Mouse (Mus musculus) lung, postnatal 25 days (tissue): ENCODE data around the gene Cox15.

Source experiments
- DNase-seq: peaks from one replicate; pipeline ENCODE4 v3.0.0; 2022; ENCODE audit warnings: low spot score

Cox15 gene

DNA sequence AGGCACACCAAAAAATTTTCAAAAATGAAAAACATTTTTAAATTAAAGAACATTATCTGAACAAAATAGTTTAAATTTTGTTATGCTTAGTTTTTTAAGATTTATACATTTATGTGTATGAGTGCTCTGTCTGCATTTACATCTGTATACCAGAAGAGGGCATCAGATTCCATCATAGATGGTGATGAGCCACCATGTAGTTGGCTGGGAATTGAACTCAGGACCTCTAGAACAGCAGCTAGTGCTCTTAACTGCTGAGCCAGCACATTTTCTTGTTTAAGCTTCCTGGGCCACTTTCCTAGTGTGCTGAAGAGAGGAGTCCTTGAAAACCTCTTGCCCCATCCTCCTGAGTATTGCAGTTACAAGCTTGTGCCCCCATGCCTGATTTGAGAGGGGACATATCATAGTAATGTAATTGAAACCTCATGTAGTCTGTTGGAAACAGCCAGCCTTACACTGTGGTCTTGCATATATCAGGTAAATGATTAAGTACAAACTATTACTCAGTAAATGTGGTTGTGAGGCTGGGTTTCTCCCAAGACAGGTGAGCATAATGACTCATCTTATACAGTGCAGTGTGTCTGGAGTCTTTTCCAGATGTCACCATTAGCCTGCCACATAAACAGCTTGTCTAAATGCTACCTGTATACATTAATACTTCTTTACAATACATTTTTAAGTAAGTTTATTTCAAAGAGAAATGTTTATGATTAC lies 8.9 kb upstream of the Cox15 start:
- no peak for DNase-seq

DNA sequence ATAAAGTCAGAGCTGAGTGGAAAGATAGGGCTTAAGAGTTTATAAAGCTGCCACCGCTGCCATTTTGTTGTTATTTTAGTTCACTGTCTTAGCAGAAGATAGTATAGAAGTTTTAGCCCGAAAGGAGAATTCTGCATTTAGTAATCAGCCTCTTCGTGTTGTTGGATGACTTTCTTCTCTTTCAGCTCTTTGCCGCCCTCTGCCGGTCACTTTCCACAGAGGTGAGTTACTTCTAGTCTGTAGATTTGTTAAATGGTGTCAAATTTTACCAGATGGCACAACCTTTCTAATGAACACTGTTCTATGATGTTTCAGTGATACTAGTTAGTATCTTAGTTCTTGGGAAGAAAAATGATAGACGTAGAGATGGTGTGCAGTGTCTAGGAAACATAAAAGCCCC lies 7.7 kb upstream of the Cox15 start:
- DNase-seq, result peak; percentile 74

DNA sequence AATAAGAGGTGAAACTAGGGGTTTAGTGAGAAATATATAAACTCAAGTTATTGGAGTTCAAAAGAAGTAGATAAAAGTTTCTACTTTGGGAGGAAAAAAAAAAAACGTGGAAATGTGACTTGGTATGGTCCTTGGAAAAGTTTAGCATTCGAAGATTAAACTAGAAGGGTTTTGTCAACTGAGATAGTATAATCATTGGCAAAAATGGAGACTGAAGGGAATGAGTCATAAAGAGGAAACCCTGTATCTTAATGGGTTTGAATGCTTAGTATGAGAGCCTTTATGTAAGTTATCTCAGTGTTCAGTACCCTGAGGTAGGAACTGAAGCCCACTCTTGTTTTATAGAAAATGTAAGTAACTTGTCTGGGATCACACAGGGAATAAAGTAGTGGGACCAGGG lies 2.1 kb upstream of the Cox15 start:
- no peak for DNase-seq

DNA sequence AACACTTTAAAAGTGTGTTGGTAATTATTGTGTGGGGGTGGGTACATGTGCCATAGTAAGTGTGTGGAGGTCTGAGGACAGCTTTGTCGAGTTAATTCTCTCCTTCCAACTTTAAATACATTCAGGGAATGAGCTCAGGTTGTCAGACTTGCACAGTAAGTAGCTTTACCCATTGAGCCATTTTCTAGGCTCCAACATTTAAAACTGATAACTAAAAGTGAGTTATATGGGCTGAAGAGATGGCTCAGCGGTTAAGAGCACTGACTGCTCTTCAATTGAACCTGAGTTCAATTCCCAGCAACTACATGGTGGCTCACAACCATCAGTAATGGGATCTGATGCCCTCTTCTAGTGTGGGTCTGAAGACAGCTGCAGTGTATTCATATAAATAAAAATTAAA lies 1.4 kb upstream of the Cox15 start:
- no peak for DNase-seq

DNA sequence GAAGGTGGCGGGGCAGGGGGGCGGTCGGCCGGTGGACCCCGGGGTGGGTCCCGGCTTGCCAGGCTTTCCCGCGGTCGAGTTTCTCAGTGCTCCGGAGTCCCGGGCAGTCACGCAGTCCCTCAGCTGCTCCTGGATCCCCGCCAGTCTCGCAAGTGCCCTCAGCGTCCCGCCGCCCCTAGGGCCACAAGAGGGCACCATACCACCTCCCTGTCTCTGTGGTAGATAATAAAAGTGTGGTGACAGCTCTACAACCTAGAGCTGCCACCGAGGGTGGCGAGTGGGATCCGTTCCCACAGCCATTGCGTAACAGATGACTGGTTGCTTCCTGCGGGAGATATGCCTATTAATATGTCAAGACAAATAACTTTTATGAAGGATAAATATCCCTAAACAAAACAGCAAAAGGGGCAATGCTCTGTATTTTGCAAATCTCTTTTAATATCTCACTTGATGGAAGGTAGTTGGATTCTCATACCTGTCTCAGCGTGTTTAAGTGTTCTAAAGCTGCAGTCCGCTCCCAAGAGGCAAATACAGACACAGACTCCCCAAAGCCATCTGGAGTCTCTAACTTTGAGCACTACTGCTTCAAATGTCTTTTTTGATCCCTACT lies 531 bp upstream of the Cox15 start:
- peak; percentile 90 for DNase-seq

DNA sequence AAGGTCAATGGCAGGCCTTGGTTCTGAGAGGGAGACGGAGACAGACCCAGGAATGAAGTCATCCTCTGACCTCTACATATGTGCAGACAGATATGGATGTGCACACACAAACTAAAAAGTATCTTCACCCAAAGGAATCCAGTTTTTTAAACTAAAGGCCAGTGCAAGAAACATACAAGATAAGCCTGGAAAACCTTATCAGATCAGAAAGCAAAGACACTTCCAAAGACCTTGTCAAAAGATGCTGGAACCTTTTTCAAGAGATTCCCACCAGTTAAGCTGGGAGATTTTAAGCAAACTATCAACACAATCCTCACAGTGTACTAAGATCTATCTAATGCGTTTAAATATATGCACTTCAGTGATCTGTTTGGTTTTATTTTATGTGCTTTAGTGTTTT lies 2.8 kb downstream of the Cox15 start:
- no peak for DNase-seq

DNA sequence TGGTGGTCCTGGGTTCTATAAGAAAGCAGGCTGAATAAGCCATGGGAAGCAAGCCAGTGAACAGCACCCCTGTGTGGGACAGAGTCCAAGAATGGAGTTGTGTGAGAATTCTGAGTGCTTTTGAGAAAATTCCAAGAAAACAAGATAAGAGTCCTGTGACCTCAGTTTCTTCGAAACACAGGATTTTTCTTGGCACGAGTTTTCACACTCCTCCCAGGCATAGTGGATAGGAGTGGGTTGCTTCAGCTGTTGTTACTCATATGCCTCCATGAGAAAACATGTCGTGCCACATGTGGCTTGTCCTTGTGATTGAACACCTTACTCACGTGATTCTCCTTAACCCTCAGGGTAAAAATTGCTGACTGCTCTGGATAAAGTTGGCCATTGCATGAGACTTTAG lies 4.9 kb downstream of the Cox15 start:
- no peak for DNase-seq

DNA sequence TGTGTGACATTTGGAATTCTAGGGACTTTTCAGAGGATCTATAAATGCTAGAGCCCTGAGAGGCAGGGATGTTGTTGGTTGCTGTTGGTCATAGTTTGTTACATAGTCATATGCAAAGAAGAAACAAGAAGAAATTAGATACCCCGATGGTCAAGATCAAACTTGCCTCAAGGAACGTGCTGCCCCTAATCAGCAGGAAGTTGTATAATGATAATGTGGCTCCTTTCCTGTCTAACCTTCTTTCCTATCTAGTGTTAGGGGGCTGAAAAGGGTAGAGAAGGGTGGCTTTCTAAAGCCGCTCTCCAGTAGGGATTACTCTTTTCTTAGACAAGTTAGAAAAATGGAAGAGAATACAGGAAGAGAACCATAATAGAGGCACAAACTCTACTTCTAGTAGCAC lies 7.1 kb downstream of the Cox15 start:
- no peak for DNase-seq

DNA sequence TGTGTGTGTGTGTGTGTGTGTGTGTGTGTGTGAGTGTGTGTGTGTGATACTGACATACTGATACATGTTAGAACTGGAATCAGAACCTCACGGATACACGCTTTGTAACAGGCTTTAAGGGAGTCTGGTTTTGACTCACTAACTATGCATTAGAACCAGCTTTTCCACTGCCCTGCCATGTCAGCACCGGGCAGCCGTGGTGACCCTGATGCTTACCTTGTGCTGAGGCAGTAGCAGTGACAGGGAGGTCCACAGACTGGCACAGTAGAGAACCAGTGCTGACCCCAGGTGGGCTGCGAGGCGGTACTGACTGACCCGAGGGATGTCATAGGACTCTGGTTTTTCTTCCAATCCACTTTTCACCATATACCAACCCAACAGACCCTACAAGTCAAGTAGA lies 9.4 kb downstream of the Cox15 start:
- DNase-seq, result no peak

DNA sequence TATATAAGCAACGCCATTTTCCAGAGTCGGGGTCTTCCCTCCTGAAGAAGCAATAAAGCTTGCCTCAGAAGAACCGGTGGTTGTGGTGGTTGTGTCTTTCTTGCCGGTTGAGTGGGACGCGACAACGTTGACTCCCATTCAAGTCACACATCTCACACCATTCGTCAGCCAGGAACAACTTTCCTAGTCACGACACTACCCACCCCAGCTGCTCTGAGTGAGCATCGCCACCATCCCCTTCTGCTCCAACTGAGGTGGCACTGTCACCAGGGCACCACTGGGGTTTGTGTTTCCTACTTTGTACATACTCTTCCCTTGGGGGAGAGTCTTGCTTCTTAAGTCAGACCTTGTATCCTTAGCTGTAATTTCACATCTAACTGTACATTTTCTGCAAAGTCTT lies 14.4 kb downstream of the Cox15 start:
- no peak for DNase-seq

DNA sequence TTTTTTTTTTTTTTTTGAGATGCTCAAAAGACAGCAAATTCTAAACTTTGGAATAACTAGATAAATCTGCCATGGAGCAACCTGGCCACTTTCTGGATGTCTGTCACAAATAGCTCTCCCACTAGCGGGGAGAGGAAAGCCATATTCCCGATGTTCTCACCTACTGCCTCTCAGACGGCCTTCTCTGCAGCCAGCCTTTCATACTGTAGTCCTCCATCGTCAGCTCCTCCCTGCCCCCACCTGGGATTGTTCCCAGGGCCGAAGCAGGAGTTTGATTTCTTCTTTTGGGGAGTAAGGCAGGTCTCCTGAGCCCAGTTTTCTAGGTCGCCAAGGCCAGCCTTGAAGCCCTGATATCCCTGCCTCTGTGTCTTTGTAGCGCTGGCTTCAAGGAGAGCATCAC lies 21.6 kb downstream of the Cox15 start:
- DNase-seq, result no peak

DNA sequence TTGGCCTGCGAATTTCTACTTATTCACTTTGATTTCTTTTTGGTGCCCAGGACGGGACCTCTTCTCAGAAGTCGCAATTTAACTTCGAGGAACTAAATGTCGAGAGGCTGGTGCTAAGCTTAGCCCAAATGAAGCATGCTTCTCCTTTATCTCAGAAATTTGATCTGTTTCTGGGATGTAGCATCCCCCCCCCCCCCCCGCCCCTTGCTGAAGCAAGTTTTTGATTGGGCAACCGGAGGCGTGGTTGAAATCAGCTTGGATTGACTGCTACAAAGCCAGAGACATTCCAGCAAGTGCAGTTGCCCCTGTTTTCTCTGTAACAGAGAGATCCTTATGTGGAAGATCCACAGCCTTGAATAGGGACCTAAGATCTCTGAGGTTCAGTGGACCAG lies 22.8 kb downstream of the Cox15 start:
- no peak for DNase-seq

DNA sequence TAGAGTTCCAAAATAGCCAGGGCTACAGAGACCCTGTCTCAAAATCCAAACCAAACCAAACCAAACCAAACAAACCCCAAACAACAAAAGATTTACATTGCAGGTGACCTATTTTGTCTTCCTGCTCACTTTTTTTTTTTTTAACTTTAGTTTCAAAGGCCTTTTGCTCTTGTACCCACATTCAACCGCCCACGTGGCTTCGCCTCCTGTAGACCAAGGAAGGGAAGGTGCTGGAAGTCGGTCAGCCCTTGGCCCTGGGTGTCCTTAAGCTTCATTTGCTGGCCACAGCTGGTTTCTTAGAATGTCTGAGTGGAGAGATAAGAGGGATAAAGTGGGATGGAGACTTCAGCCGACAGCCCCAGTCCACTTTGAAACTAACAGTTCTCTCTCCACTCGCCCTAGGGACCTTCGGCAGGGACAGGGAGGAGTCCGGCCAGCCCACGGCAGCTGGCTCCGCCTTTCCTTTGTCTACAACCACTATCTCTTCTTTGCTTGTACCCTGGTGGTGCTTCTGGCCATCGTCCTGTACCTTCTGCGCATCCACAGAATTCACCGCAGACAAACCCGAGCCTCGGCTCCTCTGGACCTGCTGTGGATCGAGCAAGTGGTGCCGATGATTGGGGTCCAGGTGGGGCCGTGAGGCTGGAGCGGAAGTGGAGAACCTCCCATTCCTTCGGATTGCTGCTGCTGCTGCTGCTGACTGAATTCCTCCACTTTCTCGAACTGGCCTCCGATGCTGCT lies 23.3 kb downstream of the Cox15 start:
- no peak for DNase-seq

DNA sequence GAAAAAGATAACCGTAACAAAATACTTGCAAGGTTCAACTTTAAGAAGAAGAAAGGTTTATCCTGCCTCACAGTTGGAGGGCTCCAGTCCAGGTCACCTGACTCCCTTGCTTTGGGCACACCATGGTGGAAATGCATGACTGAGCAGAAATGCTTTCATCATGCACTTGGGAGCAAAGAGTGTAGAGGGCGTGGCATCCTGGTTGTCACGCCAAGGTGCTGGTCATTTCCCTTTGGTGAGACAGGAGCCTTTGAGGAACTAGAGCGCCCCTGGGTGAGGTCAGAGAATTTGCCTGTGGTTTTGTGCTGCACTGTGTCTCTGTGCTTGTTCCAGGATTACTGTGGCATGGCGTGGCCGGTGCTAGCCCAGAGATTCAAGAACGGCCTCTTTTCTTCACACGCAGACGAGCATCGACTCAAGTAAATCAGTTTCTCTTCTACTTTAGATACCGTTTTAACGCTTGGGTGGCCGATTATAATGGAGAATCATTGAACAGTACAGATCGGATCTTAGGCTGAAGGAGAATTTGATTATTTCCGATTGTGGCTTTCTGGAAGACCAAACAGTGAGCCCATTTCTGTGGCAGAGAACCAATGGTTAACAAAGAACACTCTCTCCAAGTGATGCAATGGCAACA lies 26.2 kb downstream of the Cox15 start:
- DNase-seq, result no peak

DNA sequence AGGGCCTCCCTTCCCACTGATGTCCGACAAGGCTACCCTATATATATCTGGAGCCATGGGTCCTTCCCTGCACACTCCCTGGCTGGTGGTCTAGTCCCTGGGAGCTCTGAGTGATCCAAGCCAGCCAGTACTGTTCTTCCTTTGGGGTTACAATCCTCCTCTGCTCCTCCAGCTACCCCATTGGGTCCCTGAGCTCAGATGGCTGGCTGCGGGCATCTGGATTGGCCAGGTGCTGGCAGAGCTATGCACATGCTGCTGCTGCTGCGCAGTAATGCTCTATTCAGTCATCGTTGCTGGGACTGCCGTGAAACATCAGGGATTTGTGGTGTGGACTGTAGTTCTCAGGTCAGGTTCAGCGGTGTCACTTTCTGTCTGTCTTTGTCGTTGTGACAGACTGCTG lies 28.0 kb downstream of the Cox15 start:
- no peak for DNase-seq

DNA sequence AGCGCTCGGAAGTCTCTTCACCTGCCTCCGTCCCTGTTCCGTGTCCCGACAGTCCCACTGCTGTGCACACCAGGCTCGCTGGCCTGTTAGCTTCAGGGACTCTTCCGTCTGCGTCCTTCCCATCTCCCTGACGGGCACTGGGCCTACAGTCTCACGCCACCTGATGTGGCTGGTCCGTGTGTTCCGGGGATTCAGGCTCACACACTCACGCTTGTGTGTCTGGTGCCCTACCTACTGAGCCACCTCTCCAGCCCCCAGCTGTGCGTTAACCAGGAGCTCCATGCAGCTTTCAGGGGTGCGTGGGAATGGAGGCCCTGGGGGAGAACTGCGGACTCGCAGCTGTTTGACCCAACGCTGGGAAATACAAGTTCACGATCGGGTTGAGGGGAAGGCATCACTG lies 28.6 kb downstream of the Cox15 start:
- DNase-seq, result no peak

DNA sequence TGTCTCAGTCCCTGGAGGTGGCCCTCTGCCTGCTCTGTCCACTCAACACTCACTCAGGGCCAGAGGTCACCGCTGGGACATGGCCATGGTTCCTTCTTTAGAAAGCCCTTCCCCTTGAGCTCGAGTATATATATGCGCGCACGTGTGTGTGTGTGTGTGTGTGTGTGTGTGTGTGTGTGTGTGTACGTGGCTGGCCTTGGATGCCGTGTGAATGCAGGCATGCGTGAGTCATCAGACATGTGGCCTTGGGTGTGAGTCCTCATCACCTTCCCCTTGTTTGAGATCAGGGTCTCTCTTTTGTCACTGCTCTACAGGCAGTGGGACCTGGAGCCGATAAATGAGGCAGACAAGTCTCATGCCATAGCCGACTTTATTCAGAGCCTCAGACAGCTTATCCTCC lies 29.3 kb downstream of the Cox15 start:
- no peak for DNase-seq

DNA sequence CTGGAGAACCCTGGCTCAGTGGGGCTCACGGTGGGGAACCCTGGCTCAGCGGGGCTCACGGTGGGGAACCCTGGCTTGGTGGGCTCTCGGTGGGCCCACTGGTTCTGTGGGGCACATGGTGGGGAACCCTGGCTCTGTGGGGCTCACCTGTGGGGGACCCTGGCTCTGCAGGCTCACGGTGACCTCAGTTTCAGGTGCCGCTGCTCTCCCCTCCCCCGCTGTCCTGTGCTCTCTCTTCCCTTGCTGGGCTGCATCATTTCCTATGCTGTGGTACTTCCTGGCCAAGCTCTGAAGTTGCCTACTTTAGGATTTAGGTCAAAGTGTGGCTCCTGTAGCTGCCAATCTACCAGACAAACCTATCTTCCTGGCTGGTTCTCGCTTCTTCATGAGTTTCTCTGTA lies 29.9 kb downstream of the Cox15 start:
- DNase-seq, result no peak

DNA sequence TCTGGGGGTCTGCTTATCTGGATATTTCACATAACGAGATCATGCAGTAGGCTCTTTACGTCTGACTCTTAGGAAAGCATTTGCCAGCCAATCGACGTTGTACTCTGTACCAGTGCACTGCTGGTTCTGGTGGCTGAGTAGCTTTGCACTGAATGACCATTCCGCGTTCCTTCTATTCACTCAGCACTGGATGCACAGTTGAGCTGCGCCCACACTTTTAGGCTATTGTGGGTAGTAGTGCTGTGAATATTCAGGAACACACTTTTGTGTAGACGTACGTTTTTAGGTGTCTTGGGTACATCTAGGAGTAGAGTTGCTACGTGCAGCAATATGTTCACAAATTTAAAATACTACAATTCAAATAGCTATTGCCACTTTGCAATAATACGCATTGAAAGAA lies 32.7 kb downstream of the Cox15 start:
- no peak for DNase-seq

DNA sequence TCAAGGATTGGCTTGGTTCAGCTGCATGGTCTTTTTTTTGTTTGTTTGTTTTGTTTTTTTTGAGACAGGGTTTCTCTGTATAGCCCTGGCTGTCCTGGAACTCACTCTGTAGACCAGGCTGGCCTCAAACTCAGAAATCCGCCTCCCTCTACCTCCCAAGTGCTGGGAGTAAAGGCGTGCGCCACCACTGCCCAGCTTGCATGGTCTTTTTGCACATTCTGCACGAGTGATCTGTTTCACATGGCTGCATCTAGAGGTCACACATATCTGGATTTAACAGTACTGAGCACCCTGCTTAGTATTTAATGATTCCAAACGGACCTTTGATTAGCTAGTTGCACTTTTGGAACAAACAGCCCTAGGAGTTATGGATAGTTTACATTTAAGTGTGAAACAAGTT lies 40.8 kb downstream of the Cox15 start:
- no peak for DNase-seq

DNA sequence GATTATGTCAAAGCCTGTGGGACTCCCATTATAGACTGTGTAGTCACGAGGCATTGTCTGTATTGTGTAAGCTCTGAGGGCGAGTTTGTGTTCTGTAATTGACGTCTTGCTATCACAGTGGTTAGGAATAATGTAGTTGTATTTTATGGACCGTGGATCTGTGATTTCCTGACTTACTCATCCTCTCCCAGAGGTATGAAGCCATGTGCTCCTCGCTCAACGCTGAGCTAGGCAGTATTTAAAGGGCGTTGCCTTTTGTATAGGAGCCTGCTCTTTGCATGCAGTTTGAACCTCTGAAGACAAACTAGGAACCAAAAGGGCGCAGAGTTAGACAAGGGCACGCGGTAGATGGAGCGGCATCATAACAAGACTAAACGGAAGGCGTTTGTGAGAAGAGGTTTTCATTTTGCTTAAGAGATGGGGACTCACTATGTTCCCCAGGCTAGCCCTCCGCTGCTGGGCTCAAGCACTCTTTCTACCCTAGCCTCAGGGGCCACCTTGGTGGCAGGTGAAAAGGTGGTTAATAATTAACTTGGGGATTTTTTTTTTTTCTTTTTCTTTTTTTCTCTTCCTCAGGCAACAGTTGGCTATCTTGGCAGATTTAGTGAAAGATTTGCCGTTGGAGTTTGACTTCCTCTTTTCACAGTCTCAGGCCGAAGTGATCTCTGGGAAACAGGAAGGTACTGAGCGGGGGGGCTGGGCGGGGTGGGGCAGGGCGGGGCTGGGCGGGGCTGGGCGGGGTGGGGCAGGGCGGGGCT lies 41.5 kb downstream of the Cox15 start:
- DNase-seq, result peak; percentile 14

DNA sequence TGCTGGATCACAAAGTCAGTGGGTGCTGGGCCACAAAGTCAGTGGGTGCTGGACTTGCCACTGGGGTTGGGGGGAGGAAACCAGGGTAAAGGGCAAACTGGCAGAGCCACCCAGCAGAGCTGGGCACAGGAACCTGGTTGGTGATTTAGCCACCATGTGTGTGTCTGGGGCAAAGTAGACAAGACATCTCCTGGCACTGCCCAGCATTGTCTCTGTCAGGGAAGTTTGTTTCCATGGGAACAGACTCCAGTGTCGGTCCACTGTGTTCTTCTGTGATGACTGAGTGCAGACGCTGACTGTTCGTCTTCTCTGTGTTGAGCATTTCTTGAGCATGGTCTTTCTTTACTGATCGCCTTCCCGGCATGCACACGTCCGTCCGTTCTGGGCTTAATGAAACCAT lies 43.5 kb downstream of the Cox15 start:
- DNase-seq, result no peak
